Mouse (Mus musculus): Measurements from ENCODE around the gene Rbms3.

GRCm38 (mm10) chr9:117570240-117570821 lies 59.4 kb downstream of the Rbms3 start:
- TF ChIP-seq CTCF (IDR thresholded peaks at IDR 0.05; ENCODE audit: extremely low read depth, insufficient read depth, low read length): no peak
- no peak for TF ChIP-seq POLR2A (IDR thresholded peaks at IDR 0.05; ENCODE audit: extremely low read depth, insufficient read depth, low read length)

All from cortical plate, adult 2 months (tissue).